Mouse (Mus musculus) kidney, postnatal 36 days (tissue): ENCODE measurements at regions not wholly inside any gene's neighbourhood (a gene's known extent, or its start where the extent isn't known, plus 50 kb on each side); places are given as distances from the start of the nearest gene placed in this dataset.

Experiments used
- DNase-seq, 2 experiments: peaks; one replicate each; pipeline ENCODE4 v3.0.0; 2021 to 2022; ENCODE audit warnings: mixed read lengths in 2 of 2

DNA sequence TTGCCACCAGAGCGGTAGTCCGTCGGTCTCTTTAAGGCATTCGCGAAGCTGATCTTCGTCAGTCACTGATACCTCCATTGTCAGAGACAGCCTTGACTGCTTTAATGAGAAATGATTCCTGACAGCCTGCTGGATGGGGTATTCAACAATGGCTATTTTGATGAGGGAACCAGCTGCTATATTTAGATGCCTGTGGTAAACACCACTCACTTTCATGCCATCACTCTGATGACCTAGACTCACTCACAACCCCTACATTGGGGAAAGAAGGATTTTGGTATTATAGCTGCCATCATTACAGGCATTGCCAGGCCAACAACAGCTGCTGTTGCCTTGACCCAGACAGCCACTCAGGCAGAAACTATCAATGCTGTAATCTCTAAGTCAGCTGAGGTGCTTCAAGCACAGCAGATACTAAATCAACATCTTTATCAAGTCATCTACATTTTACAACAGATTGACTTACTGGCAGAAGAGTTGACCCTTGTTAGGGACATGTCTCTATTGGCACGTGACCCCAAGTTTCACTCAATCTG is 57.7 kb upstream of the Amn1 start:
- DNase-seq, result no peak

DNA sequence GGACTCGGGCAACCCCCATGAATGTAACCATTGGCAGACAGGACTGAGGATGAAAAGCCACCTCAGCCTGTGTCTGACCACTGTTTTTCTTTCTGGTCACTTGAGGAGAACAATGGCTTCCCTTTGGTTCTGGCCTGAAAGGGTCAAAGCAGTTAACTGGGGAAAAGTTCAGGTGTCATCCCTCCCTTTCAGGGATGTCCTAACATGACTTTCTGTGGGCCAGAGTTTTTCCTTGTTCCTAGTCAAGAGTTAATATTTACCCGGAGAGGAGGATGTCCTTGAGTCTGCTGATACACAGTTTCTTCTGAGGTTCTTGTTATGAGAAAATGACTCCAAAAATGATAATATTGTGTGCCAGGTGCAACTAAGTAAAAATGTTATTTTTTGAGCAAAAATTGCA is 57.2 kb upstream of the Amn1 start:
- DNase-seq, result peak; percentile 8 to 36

DNA sequence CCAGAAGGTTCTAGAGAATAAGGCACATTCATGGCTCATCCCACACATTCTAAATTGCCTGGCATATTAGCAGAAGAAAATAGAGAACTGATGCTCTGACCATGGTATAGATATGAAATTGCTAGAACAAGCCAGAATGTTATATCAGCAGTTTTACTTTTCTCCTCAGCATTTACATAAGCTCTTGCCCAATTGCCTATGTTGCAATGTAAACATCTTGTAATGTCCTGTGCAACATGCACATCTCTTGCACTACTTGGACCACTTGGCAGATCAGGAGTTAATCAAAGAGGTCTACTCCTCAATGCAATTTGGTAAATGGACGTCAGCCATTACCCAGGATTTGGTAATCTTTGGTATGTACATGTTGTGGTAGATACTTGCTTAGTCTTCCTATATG is 55.6 kb upstream of the Amn1 start:
- DNase-seq, result no peak

DNA sequence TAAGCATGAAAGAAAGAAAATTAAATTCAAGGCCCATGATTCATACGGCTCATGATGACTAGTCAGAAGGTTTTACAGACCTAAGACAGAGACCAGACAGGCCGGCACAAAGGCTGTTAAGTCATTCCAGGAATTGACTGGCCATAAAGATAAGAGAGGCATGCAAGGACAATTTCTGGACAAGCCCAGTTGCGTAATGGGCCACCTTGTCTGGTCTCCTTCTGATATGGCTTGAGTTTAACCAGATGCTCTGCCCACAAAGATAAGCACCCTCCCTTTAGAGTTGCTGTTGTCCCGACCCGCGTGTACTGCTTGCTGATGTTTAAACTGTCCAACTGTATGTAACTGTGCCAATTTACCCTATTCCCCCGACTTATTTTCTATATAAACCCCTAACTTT is 54.9 kb upstream of the Amn1 start:
- no peak for DNase-seq

DNA sequence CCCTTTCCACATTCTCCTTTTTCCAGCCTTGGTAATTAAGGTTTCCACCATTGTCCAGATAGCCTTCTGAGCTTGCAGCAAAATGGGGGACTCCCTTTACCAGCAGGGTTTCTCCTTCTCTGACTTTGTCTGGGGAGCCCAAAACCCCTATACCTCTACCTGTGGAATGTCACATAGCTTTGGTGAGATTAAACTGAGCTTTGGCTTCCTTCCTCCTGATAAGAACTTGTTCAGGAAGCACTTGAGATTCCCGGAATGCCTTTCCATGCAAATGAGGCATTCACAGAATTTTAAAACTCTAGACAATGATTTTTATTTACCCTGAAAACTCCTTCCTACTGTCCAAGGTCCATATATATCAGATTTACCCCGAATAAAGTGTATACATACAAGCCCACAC is 49.8 kb upstream of the Amn1 start:
- peak in 1 of 2 experiments; percentile 1 for DNase-seq
